Mouse (Mus musculus): ENCODE data around the gene Plpp3. TPM values are rescaled to one million over a fixed set of nuclear protein-coding genes. Genes with fewer than 3 reads are reported as not detected.

The Plpp3 gene
- polyA plus RNA-seq, 1 experiment from 2014 or later = 48.6 TPM

GRCm38 (mm10) chr4:105214438-105214837, 57.3 kb downstream of the Plpp3 start:
- H3K9me3 ChIP-seq (replicated peaks; ENCODE audit: control insufficient read depth, low read length) = no peaks in the 10 kb centered on the region
- H3K9ac ChIP-seq (ENCODE audit: low read length) = no peak overlapping the region
- peaks cover 3% of the 10 kb centered on the region; the same call in 1 of the 2 replicates for H3K4me1 ChIP-seq (ENCODE audit: control insufficient read depth, insufficient read depth, low read length)
- 75% methylated on average over 1 of the region's 1 CpGs for WGBS
- H3K36me3 ChIP-seq (ENCODE audit: control insufficient read depth, insufficient read depth, low read length) = peaks cover 46% of the 10 kb centered on the region
- H3K4me3 ChIP-seq (ENCODE audit: low read depth, low read length) = no peak overlapping the region
- DNase-seq (ENCODE audit: low spot score) = no peak
- no peak overlapping the region for H3K27ac ChIP-seq (ENCODE audit: low read depth, low read length)
- H3K27me3 ChIP-seq (replicated peaks; ENCODE audit: control insufficient read depth, insufficient read depth, low read length) = no peaks in the 10 kb centered on the region
- no peak for ATAC-seq
- no peak overlapping the region for H3K4me2 ChIP-seq (ENCODE audit: low read length)

GRCm38 (mm10) chr4:105215726-105216410, 58.7 kb downstream of the Plpp3 start:
- no peak for ATAC-seq
- Histone ChIP-seq H3K9ac (ENCODE audit: low read length) (no peak overlapping the region), H3K9me3 (replicated peaks; ENCODE audit: control insufficient read depth, low read length) (no peaks in the 10 kb centered on the region), H3K36me3 (ENCODE audit: control insufficient read depth, insufficient read depth, low read length) (peaks cover 45% of the 10 kb centered on the region), H3K4me2 (ENCODE audit: low read length) (no peak overlapping the region), H3K4me3 (ENCODE audit: low read depth, low read length) (no peak overlapping the region), H3K27me3 (replicated peaks; ENCODE audit: control insufficient read depth, insufficient read depth, low read length) (no peaks in the 10 kb centered on the region), H3K4me1 (ENCODE audit: control insufficient read depth, insufficient read depth, low read length) (peaks cover 3% of the 10 kb centered on the region; the same call in 1 of the 2 replicates), H3K27ac (ENCODE audit: low read depth, low read length) (no peak overlapping the region)
- no peak for DNase-seq (ENCODE audit: low spot score)
- 89% methylated on average over 12 of the region's 12 CpGs for WGBS

DNA sequence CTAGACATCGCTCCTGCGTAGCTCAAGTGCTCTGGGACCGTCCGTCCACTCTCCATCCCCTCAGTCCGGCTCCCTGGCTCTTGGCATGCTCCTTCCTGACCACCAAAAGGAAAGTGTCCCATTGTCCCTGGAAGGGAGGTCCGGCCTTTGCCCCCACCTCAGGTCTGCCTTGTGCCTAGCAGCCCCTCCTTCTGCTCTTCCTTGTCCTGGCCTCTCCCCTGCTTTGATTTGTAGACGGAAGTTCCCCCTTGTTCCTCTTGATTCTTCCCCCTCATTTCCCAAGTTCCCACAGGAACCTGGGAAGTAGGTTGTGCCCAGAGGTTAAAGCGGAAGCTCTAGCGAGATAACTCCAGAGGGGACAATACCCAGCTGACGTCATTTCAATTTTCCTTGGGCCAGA, 61.1 kb downstream of the Plpp3 start:
- DNase-seq (ENCODE audit: low spot score) (no peak), ATAC-seq (no peak)
- Histone ChIP-seq H3K36me3 (ENCODE audit: control insufficient read depth, insufficient read depth, low read length) (peaks cover 42% of the 10 kb centered on the region), H3K27ac (ENCODE audit: low read depth, low read length) (no peak overlapping the region), H3K27me3 (replicated peaks; ENCODE audit: control insufficient read depth, insufficient read depth, low read length) (no peaks in the 10 kb centered on the region), H3K4me1 (ENCODE audit: control insufficient read depth, insufficient read depth, low read length) (peaks cover 3% of the 10 kb centered on the region; the same call in 1 of the 2 replicates), H3K4me3 (ENCODE audit: low read depth, low read length) (no peak overlapping the region), H3K4me2 (ENCODE audit: low read length) (no peak overlapping the region), H3K9me3 (replicated peaks; ENCODE audit: control insufficient read depth, low read length) (no peaks in the 10 kb centered on the region), H3K9ac (ENCODE audit: low read length) (no peak overlapping the region)
- WGBS = 75% methylated on average over 10 of the region's 10 CpGs

DNA sequence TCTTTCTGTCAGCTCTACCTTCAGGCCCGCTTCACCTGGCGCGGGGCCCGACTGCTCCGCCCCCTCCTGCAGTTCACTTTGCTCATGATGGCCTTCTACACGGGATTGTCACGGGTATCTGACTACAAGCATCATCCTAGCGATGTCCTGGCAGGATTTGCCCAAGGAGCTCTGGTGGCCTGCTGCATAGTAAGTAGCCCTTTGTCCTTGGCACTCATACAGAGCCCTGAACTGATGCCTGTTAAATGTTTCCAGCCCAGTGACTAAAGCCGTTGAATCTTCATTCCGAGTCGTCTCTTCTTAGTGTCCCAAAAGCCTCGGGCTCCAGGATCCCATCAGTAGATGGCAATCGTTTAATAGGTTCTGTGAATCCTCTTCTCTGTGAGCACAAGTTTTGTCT, 62.2 kb downstream of the Plpp3 start:
- H3K9me3 ChIP-seq (replicated peaks; ENCODE audit: control insufficient read depth, low read length) = no peaks in the 10 kb centered on the region
- ATAC-seq = no peak
- H3K4me2 ChIP-seq (ENCODE audit: low read length) = no peak overlapping the region
- H3K27ac ChIP-seq (ENCODE audit: low read depth, low read length) = no peak overlapping the region
- no peaks in the 10 kb centered on the region for H3K27me3 ChIP-seq (replicated peaks; ENCODE audit: control insufficient read depth, insufficient read depth, low read length)
- no peak overlapping the region for H3K9ac ChIP-seq (ENCODE audit: low read length)
- peak; percentile 31 for DNase-seq (ENCODE audit: low spot score)
- peaks cover 3% of the 10 kb centered on the region; the same call in 1 of the 2 replicates for H3K4me1 ChIP-seq (ENCODE audit: control insufficient read depth, insufficient read depth, low read length)
- H3K4me3 ChIP-seq (ENCODE audit: low read depth, low read length) = no peak overlapping the region
- 54% methylated on average over 13 of the region's 13 CpGs for WGBS
- H3K36me3 ChIP-seq (ENCODE audit: control insufficient read depth, insufficient read depth, low read length) = peaks cover 52% of the 10 kb centered on the region

DNA sequence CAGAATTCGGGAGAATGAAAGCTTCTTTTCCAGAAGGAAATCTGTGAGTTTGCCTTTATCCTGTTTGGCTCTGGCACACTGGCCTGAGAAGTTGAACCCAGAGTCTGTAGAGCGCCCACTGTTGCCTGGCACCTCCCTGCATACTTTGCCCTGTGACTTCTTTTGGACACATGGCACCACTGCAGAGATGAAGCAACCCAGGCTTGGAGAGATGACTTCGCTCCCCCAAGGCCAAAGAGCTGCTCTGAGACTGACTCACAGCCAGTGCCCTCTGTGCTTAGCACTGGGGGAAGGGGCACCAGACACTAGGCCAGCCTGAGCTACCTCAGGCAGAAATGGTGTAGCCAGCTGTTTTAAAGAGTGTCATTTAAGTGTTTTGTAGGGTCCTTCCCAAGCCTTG, 63.7 kb downstream of the Plpp3 start:
- WGBS = 87% methylated on average over 3 of the region's 3 CpGs
- Histone ChIP-seq H3K4me2 (ENCODE audit: low read length) (no peak overlapping the region), H3K36me3 (ENCODE audit: control insufficient read depth, insufficient read depth, low read length) (peaks cover 51% of the 10 kb centered on the region), H3K27ac (ENCODE audit: low read depth, low read length) (no peak overlapping the region), H3K9me3 (replicated peaks; ENCODE audit: control insufficient read depth, low read length) (no peaks in the 10 kb centered on the region), H3K9ac (ENCODE audit: low read length) (no peak overlapping the region), H3K4me3 (ENCODE audit: low read depth, low read length) (no peak overlapping the region), H3K27me3 (replicated peaks; ENCODE audit: control insufficient read depth, insufficient read depth, low read length) (no peaks in the 10 kb centered on the region), H3K4me1 (ENCODE audit: control insufficient read depth, insufficient read depth, low read length) (peaks cover 3% of the 10 kb centered on the region; the same call in 1 of the 2 replicates)
- no peak for DNase-seq (ENCODE audit: low spot score)
- ATAC-seq = no peak

DNA sequence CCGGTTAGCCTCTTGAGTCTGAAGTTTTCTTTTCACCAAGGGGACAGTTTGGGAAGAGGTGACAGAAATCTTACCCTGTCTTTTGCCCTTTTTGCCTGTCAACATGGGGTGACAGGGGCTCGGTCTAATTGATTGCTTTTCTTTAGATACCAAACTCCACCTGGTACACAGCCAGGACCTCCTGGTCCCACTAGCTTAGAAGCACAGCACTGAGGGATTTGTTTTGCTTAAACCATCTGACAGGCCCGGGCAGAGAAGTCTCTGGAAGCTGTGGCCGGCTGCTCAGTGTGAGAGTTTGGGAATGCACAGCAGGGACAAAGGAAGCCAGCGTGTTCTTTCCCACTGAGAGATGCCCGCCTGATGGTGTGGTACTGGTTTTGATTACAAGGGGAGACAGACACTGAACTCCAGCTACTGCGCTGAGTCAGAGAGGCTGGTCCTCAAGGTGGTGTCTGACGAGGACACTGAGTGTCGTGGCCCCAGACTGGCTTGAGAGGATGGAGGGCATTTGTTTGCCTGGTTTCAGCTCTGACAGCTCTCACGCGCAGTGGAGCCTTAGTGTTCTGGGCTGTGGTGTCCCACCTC, 64.2 kb downstream of the Plpp3 start:
- Histone ChIP-seq H3K27me3 (replicated peaks; ENCODE audit: control insufficient read depth, insufficient read depth, low read length) (no peaks in the 10 kb centered on the region), H3K4me1 (ENCODE audit: control insufficient read depth, insufficient read depth, low read length) (peaks cover 3% of the 10 kb centered on the region; the same call in 1 of the 2 replicates), H3K36me3 (ENCODE audit: control insufficient read depth, insufficient read depth, low read length) (peaks cover 54% of the 10 kb centered on the region), H3K27ac (ENCODE audit: low read depth, low read length) (peak overlapping the region; percentile 16; the same call in 1 of the 2 replicates), H3K9me3 (replicated peaks; ENCODE audit: control insufficient read depth, low read length) (no peaks in the 10 kb centered on the region), H3K4me2 (ENCODE audit: low read length) (no peak overlapping the region), H3K9ac (ENCODE audit: low read length) (no peak overlapping the region), H3K4me3 (ENCODE audit: low read depth, low read length) (no peak overlapping the region)
- 75% methylated on average over 11 of the region's 11 CpGs for WGBS
- no peak for DNase-seq (ENCODE audit: low spot score)
- no peak for ATAC-seq

DNA sequence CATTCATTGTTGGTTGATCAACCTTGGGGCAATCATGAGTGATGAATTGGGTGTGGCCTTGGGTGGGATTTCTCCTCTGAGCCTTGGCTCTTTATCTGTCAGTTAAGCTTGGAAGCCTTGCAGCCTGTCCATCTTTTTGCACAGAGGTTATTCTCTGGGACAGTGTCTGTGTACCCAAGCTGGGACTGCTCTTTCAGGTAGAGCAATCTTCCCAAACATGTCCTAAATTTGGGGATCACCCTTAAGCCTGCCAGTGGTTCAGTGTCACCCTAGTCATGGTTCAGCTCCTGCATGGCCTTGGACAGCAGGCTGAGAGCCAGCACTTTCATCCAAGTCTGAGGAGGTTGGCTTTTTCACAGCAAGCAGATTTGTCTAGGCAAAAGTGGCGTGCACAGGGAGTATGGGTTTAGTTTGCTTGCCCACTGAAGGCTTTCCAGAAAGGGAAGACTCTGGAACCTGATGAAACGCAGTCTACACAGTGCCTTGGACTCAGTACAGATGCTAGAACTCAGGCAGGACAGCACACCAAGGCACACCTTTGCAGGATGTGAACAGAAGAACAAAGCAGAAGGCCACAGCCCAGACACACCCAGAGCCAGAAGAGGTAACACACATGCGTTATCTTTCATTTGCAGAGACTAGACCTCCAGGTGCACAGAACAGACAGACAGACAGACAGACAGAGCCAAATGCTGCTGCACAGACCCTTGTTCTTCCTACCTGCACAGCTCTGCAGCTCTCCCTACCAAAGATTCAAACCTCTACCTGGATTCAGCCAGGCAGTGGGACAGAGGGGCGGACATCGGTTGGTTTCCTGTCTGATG, 66.2 kb downstream of the Plpp3 start:
- no peak for ATAC-seq
- DNase-seq (ENCODE audit: low spot score) = no peak
- H3K27me3 ChIP-seq (replicated peaks; ENCODE audit: control insufficient read depth, insufficient read depth, low read length) = no peaks in the 10 kb centered on the region
- no peak overlapping the region for H3K27ac ChIP-seq (ENCODE audit: low read depth, low read length)
- H3K36me3 ChIP-seq (ENCODE audit: control insufficient read depth, insufficient read depth, low read length) = peaks cover 72% of the 10 kb centered on the region
- 93% methylated on average over 5 of the region's 5 CpGs for WGBS
- H3K4me1 ChIP-seq (ENCODE audit: control insufficient read depth, insufficient read depth, low read length) = peaks cover 3% of the 10 kb centered on the region; the same call in 1 of the 2 replicates
- no peak overlapping the region for H3K9ac ChIP-seq (ENCODE audit: low read length)
- no peaks in the 10 kb centered on the region for H3K9me3 ChIP-seq (replicated peaks; ENCODE audit: control insufficient read depth, low read length)
- H3K4me3 ChIP-seq (ENCODE audit: low read depth, low read length) = no peak overlapping the region
- no peak overlapping the region for H3K4me2 ChIP-seq (ENCODE audit: low read length)

GRCm38 (mm10) chr4:105223925-105224300, 66.8 kb downstream of the Plpp3 start:
- WGBS = 68% methylated on average over 4 of the region's 4 CpGs
- Histone ChIP-seq H3K4me3 (ENCODE audit: low read depth, low read length) (no peak overlapping the region), H3K27ac (ENCODE audit: low read depth, low read length) (no peak overlapping the region), H3K4me1 (ENCODE audit: control insufficient read depth, insufficient read depth, low read length) (peaks cover 3% of the 10 kb centered on the region; the same call in 1 of the 2 replicates), H3K9ac (ENCODE audit: low read length) (no peak overlapping the region), H3K36me3 (ENCODE audit: control insufficient read depth, insufficient read depth, low read length) (peaks cover 78% of the 10 kb centered on the region), H3K9me3 (replicated peaks; ENCODE audit: control insufficient read depth, low read length) (no peaks in the 10 kb centered on the region), H3K27me3 (replicated peaks; ENCODE audit: control insufficient read depth, insufficient read depth, low read length) (no peaks in the 10 kb centered on the region), H3K4me2 (ENCODE audit: low read length) (no peak overlapping the region)
- DNase-seq (ENCODE audit: low spot score) (no peak), ATAC-seq (no peak)
